Mouse (Mus musculus) thymus, adult 18-20 months (tissue): Measurements from ENCODE around the gene Epha3.

Experiments used
- DNase-seq, 2 experiments: peaks; one replicate each; pipeline ENCODE4 v3.0.0; 2022; ENCODE audit warnings: mixed read lengths in 2 of 2

Gene Epha3

GRCm38 (mm10) chr16:63863913-63864330 lies at the start of gene Epha3:
TSS of gene Epha3 (minus strand) at chr16:63864175.
- peak in 1 of 2 experiments; percentile 4 for DNase-seq

DNA sequence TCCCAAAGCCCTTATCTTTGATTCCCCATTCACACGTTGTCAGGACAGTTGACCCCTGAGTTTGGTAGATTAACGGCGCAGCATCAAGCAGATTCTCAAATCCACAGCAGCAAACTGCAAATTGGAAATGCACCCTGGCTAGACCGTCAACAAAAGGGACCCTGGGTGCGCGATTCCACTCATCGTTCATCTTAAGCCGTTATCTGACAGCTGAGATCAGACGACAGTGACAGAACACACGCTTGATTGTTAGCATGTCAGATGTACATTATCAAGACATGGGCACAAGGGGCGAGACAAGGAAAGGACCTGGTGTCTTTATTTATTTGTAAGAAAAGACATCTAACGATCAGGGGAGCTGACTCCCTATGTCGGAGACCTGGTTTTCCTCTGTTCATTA lies 39.5 kb upstream of the Epha3 start:
- DNase-seq, result no peak

DNA sequence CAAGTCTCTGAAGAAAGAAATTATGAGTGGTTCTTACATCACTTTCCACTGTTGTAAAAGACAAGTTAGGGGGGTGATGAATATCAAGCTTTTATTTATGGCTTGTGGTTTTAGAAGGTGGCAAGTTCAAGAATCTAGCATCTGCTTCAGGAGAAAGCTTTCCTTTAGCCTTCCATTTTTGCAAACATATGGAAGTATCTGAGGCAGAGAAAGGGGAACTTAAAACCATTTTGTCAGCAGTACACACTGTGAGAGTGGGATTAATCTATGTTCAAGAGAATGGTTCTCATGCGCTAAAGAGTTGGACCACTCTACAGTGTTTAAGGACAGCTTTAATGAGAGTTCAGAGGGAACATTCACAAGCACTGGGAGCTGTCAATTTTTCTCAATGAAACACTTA lies 17.2 kb upstream of the Epha3 start:
- DNase-seq, result no peak

- no peak for DNase-seq
Measured at GRCm38 (mm10) chr16:63872313-63872712, 8.3 kb upstream of the Epha3 start.

GRCm38 (mm10) chr16:63864463-63864976 lies 545 bp upstream of the Epha3 start:
- DNase-seq, result no peak

DNA sequence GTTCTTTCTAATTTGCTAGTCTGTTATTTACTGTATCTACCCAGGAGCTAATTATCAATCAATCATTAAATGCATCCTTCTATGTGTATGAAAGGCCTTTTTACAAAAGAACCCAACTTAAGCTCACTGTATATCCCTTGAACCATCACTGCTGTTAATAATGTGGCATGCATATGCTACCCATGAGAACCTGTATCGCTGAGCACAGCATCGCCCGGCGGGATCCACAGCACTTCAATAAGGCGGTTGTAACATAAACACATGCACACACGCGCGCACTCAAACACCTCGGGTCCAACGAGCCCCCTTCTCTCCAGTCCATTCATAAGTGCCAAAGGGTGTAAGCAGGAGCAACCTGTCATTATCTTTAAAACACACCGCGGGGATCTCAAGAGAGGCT lies 794 bp downstream of the Epha3 start:
- DNase-seq, result no peak

GRCm38 (mm10) chr16:63857561-63857960 lies 6.4 kb downstream of the Epha3 start:
- DNase-seq, result no peak

DNA sequence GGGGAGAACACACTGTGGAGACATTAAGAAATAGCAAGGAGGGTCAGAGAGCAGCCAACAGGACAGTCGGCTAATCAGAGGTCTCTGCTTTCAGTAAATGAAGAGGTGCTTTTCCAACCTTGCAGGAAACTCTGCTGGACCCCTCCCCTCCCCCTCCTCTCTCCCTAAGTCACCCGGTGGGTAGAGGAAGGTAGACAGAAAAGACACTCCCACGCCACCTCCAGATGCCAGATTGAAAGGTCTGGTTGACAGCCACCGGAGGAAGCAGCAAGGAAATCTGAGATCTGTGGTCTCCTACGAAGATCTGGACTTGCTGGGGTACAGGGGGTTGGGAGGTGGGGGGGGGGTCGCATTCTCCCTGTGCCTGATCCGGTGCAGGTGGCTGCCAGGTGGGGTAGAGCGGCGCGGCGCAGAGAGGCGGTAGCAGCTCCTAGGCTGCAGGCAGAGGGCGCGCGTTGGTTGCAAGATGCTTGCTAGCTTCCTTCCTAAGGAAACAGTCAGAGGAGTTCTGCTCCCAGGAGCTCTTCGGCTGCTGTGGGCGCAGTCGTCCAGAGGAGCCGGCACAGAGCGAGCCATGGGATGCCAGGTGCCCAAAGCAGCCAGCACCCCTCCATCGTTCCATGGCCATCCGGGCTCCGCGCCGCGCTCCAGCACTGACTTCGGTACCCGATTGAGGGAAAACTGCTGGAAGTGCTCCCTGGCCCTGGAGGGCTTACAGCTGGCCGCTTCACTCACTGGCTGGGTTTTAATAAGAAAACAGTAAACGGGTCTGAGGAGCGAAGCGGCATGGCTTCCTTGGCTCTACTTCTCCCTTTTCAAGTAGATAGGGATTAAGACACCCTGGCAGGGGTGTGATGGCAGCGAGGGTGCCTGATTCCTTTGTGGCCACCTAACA lies 7.1 kb downstream of the Epha3 start:
- DNase-seq, result no peak

- DNase-seq, result no peak
Measured at GRCm38 (mm10) chr16:63850297-63850696, 13.7 kb downstream of the Epha3 start.

DNA sequence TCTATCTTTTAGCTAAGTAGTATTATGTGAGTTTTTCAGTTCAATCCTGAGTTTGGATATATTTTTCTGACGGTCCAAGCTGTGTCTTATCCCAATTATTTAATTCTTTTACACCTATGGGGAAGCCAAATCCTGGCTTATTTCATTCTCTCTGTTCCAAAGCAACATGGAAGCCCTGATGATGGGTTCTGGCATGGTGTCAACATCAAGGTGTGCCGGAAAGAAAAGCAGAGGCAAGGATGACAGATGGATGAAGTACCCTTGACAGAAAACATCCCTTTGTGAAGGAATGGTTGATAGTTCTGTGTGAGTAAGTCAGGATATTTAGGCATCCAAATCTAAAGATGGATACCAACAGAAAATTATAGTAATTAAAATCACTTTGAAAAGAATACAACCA lies 21.1 kb downstream of the Epha3 start:
- DNase-seq, result no peak

- DNase-seq, result no peak
Measured at GRCm38 (mm10) chr16:63837466-63837865, 26.5 kb downstream of the Epha3 start.

DNA sequence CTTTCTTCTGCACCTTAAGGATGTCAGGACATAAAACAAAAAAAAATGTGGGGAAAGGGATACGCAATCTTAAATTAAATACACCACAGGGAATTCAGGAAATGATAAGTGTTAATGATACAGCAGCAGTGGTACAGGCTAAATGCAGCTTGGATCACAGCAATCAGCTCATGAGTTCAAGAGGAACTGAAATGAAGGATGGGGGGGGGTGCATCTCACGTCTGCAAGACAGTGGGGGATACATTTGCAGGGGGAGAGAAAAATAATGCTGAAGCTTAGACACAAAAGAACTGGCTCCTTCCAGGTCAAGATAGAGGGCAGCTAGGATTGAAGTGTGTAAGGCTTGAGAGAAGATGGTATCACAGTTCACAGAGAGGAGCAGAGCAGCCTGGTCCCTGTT lies 42.8 kb downstream of the Epha3 start:
- DNase-seq, result no peak

DNA sequence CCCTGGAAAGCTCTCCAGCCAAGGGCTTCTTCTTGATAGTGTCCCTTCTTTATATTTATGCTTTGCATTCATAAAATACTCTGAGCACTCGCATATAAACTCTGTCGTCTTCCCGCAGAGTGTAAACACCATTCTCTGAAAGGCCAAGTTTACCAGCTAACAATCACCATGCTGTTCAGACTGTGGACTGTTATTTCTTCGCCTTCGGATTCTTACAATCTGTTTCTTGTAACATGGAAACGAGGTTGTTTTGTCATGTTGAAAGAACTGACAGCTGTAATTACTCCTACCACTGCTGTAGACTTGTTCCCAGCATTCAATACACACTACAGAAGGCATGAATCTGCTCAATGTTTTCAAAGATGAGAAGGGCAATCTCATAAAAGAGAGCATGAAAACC lies 46.4 kb downstream of the Epha3 start:
- no peak for DNase-seq

- no peak for DNase-seq
Measured at GRCm38 (mm10) chr16:63816672-63817071, 47.3 kb downstream of the Epha3 start.

- no peak for DNase-seq
Measured at GRCm38 (mm10) chr16:63809871-63810270, 54.1 kb downstream of the Epha3 start.

DNA sequence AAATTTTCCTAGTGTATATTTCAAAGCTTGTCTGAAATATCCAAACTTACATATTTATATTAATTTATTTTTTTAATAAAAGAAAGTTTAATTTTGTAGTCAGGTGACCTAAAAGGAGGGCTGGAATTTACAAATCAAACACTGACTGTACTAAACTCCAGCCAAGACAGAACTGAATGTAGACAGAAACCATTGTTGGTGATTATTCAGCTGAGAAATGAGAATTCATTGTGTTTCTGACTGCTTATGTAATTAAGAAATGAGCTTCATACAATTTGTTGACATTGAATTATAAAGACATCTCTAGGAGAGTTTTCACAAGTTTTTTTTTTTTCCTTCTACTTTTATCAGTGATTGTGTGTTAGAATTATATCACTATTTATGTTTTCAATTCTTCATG lies 55.0 kb downstream of the Epha3 start:
- no peak for DNase-seq

GRCm38 (mm10) chr16:63806437-63807129 lies 57.4 kb downstream of the Epha3 start:
- no peak for DNase-seq

- DNase-seq, result no peak
Measured at GRCm38 (mm10) chr16:63806025-63806424, 58.0 kb downstream of the Epha3 start.

- DNase-seq, result no peak
Measured at GRCm38 (mm10) chr16:63801436-63801835, 62.5 kb downstream of the Epha3 start.

DNA sequence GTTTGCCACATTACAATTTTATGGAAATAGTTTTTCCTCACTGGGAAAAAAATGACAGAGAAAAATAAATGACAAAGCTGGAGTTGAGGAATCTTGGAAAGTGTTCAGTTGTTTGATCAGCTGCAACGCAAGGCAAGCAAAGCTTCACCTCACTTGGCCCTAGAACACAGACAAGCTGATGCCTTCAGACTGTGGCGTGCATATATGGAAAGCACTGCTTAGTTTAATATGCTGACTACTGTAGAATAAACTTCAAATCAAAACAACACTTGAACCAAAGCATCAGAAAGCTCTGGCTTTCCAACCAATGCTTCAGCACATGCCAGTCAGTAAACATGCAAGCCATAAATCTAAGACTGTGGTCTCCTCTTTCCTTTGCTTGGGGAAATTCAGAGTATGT lies 65.6 kb downstream of the Epha3 start:
- DNase-seq, result no peak

- no peak for DNase-seq
Measured at GRCm38 (mm10) chr16:63794292-63794691, 69.7 kb downstream of the Epha3 start.

DNA sequence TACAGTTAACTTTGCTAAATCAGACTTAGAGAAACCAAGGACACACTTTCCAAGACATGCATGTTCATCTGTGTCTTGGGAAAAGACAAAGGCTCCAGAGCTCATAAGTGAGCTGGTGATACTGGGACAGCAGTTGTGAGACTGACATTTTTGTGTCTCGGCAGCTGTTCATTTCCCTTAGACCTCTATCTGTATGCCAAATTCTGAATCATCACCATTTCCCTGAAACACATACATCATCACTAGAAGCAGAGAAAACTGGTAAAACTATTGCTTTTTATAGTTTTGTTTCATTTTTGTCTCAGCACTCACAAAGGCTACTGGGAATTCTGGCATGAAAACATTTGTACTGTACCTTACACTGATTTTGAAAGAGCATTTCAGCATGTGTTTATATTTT lies 70.2 kb downstream of the Epha3 start:
- no peak for DNase-seq

DNA sequence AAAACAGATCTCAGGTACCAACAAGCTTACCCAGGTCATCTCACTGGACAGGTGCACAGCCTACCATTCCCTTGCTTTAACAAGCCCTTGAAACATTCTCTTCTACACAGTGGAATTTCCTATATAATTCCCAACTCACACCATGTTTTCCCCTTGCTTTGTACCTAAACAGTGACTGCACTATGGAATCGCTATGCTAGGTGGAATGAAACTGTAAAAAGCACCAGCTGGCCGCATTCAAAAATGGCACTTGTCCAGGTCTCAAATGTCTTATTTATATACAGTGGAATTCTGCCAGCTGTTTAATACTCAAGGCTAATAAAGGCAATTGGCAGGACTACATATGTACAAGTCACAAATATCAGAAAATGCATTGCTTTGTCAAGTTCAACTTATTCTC lies 71.9 kb downstream of the Epha3 start:
- no peak for DNase-seq

DNA sequence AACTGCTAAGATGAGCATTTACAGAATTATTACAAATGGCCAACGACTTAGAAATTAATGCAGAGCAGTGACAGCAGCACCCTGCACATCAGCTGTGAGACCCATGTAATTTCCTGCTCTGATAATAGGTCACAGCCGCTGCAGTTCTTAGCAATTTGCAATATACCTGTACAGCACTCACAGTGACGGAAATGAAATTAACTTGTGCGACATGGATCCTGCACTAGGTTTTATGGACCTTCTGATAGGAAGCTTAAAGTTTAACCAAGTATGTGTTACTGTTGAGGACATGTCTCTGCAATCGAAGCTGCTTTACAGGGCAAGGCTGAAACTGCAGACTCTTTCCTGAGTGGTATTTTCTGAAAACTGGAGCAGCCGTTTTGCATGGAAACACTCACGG lies 80.4 kb downstream of the Epha3 start:
- DNase-seq, result no peak
